Mouse (Mus musculus) ES-E14 (cell line): ENCODE measurements around the gene Ankrd36. TPM values are rescaled to one million over a fixed set of nuclear protein-coding genes. Genes with fewer than 3 reads are reported as not detected.

Experiments used
- DNase-seq: peaks from one replicate; pipeline ENCODE4 v3.0.0-alpha.2; 2013; ENCODE audit warnings: low read depth, low spot score
- H3K27ac ChIP-seq: 2 replicates; pipeline ENCODE4 v1.5.1; 2012; ENCODE audit warnings: low read depth, mild to moderate bottlenecking, low read length, moderate library complexity, mixed read lengths; ENCODE audit not compliant: poor library complexity, insufficient read depth, severe bottlenecking
- H3K36me3 ChIP-seq: 2 replicates; pipeline ENCODE4 v1.6.1; 2012; ENCODE audit warnings: mild to moderate bottlenecking, low read length, moderate library complexity, mixed read lengths; ENCODE audit not compliant: control insufficient read depth, poor library complexity, insufficient read depth, severe bottlenecking
- H3K4me1 ChIP-seq, 2 experiments: fragments of 150-350 bp in 1 of 2; sonication (generic) in 1 of 2; 2 replicates each; pipeline ENCODE4 v1.6.1; 2012; ENCODE audit warnings: low read length in 2 of 2, mild to moderate bottlenecking in 1 of 2, mixed read lengths in 1 of 2; ENCODE audit not compliant: control insufficient read depth in 2 of 2, insufficient read depth in 2 of 2, poor library complexity in 1 of 2
- H3K4me3 ChIP-seq, 2 experiments: fragments of 150-350 bp in 1 of 2; sonication (generic) in 1 of 2; 2 replicates each; pipeline ENCODE4 v1.5.1; 2012; ENCODE audit warnings: low read length in 2 of 2, low read depth in 1 of 2, mild to moderate bottlenecking in 1 of 2, mixed read lengths in 1 of 2; ENCODE audit not compliant: insufficient read depth in 1 of 2, poor library complexity in 1 of 2, severe bottlenecking in 1 of 2
- H3K9ac ChIP-seq: 2 replicates; pipeline ENCODE4 v1.6.1; 2012; ENCODE audit warnings: low read depth, mild to moderate bottlenecking, low read length, mixed read lengths; ENCODE audit not compliant: poor library complexity, insufficient read depth, severe bottlenecking
- H3K9me3 ChIP-seq: fragments of 150-350 bp; sonication (generic); 2 replicates; pipeline ENCODE4 v1.6.1; 2012; ENCODE audit warnings: low read depth, mild to moderate bottlenecking, low read length; ENCODE audit not compliant: control insufficient read depth, insufficient read depth
- CHD2 ChIP-seq: IDR thresholded peaks from 2 replicates; pipeline ENCODE4 v1.6.1; 2014; ENCODE audit warnings: mild to moderate bottlenecking, low read depth, low read length, inconsistent platforms
- HCFC1 ChIP-seq: IDR thresholded peaks from 2 replicates; pipeline ENCODE4 v1.6.1; 2012; ENCODE audit warnings: low read length, inconsistent platforms, borderline replicate concordance; ENCODE audit not compliant: insufficient read depth
- MAFK ChIP-seq: IDR thresholded peaks from 2 replicates; pipeline ENCODE4 v1.6.1; 2014; ENCODE audit warnings: mild to moderate bottlenecking, low read depth, low read length, inconsistent platforms; ENCODE audit not compliant: insufficient read depth
- ZC3H11A ChIP-seq: IDR thresholded peaks from 2 replicates; pipeline ENCODE4 v1.6.1; 2012; ENCODE audit warnings: low read depth, mild to moderate bottlenecking, inconsistent platforms, low read length, borderline replicate concordance
- ZNF384 ChIP-seq: IDR thresholded peaks from 2 replicates; pipeline ENCODE4 v1.6.1; 2012; ENCODE audit warnings: low read depth, low read length, inconsistent platforms
- in situ Hi-C, 2 experiments: fragments of 600-800 bp; cut with MboI; formaldehyde crosslinking; loops; one replicate each; pipeline ENCODE4 v1.15.1; 2025; ENCODE audit warnings: low sequenced_read_pairs in 2 of 2, inconsistent platforms in 1 of 2; ENCODE audit not compliant: unreplicated experiment in 2 of 2
- total RNA-seq: library from RNA; depleted of rRNA; stranded (reverse); fragments of 300-350 nt; gene quantifications from 2 replicates; pipeline ENCODE4 v1.2.3, GENCODE M21; 2012

Gene Ankrd36
- total RNA-seq, 1 experiment = 0.45 TPM

GRCm38 (mm10) chr11:5575046-5575445, 5.6 kb downstream of the Ankrd36 start:
- Histone ChIP-seq H3K4me1 (peaks cover 0 to 2% of the 10 kb centered on the region in 2 experiments; a peak in 1 of 4 replicates), H3K4me3 (no peak overlapping the region)
- DNase-seq = no peak

GRCm38 (mm10) chr11:5592336-5592735, 22.9 kb downstream of the Ankrd36 start:
- no peak overlapping the region for H3K27ac ChIP-seq
- H3K36me3 ChIP-seq = no peaks in the 10 kb centered on the region
- H3K9ac ChIP-seq = no peak overlapping the region
- no peaks in the 10 kb centered on the region for H3K9me3 ChIP-seq
- H3K4me1 ChIP-seq = peaks cover 0 to 2% of the 10 kb centered on the region in 2 experiments; a peak in 1 of 4 replicates
- in situ Hi-C loops = no loop called here
- TF ChIP-seq MAFK (no peak), ZNF384 (no peak), ZC3H11A (no peak), CHD2 (no peak), HCFC1 (no peak)
- H3K4me3 ChIP-seq = no peak overlapping the region
- DNase-seq = no peak

More at GRCm38 (mm10) chr11:5575046-5575445, 5.6 kb downstream of the Ankrd36 start:
- in situ Hi-C loops = no loop called here
- no peak overlapping the region for H3K27ac ChIP-seq
- H3K9me3 ChIP-seq = no peaks in the 10 kb centered on the region
- H3K9ac ChIP-seq = no peak overlapping the region
- no peaks in the 10 kb centered on the region for H3K36me3 ChIP-seq
- no peak for TF ChIP-seq ZC3H11A
- TF ChIP-seq HCFC1 = no peak
- no peak for TF ChIP-seq CHD2
- TF ChIP-seq MAFK = no peak

- in situ Hi-C loops = no loop called here
Measured at GRCm38 (mm10) chr11:5595381-5595791, 25.9 kb downstream of the Ankrd36 start.

GRCm38 (mm10) chr11:5595792-5596191, 26.3 kb downstream of the Ankrd36 start:
- TF ChIP-seq HCFC1 = no peak
- TF ChIP-seq ZNF384 = no peak
- no peak for TF ChIP-seq ZC3H11A
- TF ChIP-seq MAFK = no peak
- no peak for TF ChIP-seq CHD2
- no peak overlapping the region for H3K4me3 ChIP-seq
- in situ Hi-C loops = no loop called here
- DNase-seq = no peak
- no peaks in the 10 kb centered on the region for H3K9me3 ChIP-seq
- H3K4me1 ChIP-seq = no peaks in the 10 kb centered on the region
- no peak overlapping the region for H3K9ac ChIP-seq
- no peaks in the 10 kb centered on the region for H3K36me3 ChIP-seq
- H3K27ac ChIP-seq = no peak overlapping the region

More at GRCm38 (mm10) chr11:5595381-5595791, 25.9 kb downstream of the Ankrd36 start:
- Histone ChIP-seq H3K36me3 (no peaks in the 10 kb centered on the region), H3K9ac (no peak overlapping the region), H3K27ac (no peak overlapping the region), H3K4me1 (no peaks in the 10 kb centered on the region), H3K4me3 (no peak overlapping the region), H3K9me3 (no peaks in the 10 kb centered on the region)
- TF ChIP-seq CHD2 = no peak
- TF ChIP-seq MAFK = no peak
- no peak for TF ChIP-seq ZNF384
- no peak for DNase-seq

- TF ChIP-seq MAFK (no peak), ZNF384 (no peak), CHD2 (no peak), ZC3H11A (no peak), HCFC1 (no peak)
- in situ Hi-C loops = no loop called here
- no peak overlapping the region for H3K27ac ChIP-seq
- no peaks in the 10 kb centered on the region for H3K36me3 ChIP-seq
- H3K4me3 ChIP-seq = no peak overlapping the region
- H3K9ac ChIP-seq = no peak overlapping the region
- DNase-seq = no peak
- H3K9me3 ChIP-seq = no peaks in the 10 kb centered on the region
- H3K4me1 ChIP-seq = no peaks in the 10 kb centered on the region
Measured at GRCm38 (mm10) chr11:5596756-5597155, 27.3 kb downstream of the Ankrd36 start.
